Mouse (Mus musculus): ENCODE measurements at regions not wholly inside any gene's neighbourhood (a gene's known extent, or its start where the extent isn't known, plus 50 kb on each side); places are given as distances from the start of the nearest gene placed in this dataset.

DNA sequence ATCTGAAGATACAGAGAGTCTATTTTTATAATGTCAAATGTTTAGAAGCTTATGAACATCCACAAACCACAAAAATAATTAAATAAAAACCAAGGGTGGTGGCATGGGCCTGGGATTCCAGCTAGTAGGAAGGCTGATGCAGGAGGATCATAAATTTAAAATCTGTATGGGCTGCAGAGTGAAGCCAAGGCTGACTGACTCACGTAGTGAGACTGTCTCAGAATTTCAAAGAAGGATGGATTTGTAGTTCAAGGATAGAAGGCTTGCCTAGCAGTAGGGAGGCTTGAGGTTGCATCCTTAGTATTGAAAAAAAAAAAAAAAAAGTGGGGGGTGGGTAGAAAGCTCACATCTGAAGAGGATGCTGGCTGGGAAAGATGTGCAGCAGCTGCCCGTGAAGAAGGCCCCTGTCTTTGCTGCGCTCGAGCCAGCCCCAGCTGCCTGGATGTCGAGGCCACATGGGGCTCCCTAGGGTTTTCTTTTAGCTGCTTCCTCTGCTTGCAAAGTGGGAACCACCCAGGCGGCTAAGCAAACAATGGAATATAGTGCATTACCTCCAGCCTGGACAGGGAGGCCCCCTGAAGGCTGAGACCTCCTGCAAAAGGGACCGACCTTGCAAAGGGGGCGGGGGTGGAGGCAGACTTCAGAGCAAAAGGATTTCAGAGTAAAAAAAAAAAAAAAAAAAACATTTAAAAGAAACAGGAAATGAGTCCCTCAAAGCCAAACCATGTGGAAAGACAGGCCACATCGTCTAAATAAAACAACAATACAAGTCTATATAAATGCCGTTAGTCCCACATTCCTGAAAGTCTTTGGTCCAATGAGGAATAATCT is 101.3 kb downstream of the Tmco5 start:
- DNase-seq: peak; percentile 59

DNA sequence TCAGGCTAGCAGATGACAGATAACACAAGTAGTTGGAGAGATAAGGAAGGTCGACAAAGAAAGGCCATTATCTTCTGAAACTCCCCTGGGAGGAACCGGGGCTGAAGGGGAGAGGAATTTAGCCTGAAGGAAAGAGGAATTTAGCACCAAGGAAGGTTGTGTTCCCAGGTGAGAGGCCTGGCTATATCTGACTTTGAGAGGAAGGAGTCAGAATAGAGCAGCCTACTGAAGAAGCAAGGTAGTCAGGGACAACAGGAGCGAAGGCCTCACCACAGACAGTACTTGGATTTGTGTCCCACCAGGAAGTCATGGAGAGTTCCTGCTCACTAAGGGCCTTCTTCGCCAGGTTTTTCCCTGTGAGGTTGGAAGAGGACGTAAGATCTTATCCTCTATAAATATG is 102.2 kb downstream of the Tmco5 start:
- no peak for DNase-seq

DNA sequence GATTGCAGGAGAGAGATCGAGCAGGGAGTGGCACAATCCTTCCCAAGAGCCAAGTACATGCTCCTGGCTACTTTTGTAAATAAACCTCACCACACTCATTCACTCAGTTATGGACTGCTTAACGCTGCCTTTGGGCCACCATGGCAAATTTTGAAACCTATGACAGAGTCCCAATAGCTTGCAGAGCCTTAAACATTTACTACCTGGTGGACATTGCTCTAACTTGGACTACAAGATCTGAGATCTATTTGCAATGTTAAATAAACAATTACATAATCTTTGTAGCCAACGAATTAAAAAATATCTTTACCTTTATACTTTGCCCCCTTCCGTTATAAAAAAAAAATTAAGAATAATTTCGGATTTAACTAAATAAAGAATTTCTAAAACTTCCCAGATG is 104.9 kb downstream of the Tmco5 start:
- DNase-seq: no peak

GRCm38 (mm10) chr2:116983821-116984351 is 105.4 kb downstream of the Tmco5 start:
- DNase-seq: no peak

- no peak for DNase-seq
These were observed 106.1 kb downstream of the Tmco5 start for GRCm38 (mm10) chr2:116984597-116984996.

DNA sequence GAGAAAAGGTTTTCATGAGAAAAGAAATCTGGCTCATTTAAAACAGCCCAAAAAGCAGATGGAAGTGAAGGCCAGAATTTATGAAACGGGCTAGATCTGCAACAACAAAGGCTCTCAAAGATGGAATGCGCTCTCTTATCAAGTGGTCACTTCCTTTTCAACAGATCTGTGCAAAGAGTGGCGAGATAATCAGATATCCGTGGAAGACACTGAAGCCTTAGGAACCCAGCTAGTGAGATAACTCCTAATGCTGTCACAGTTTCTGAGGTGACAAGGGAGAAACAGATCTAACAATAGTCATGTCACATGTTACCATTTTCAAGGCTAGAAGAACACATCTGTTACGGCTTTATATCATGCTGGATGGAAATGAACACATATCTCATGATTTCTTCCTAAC is 107.1 kb downstream of the Tmco5 start:
- no peak for DNase-seq

- no peak for DNase-seq
These were observed 110.6 kb downstream of the Tmco5 start for GRCm38 (mm10) chr2:116988953-116989674.

DNA sequence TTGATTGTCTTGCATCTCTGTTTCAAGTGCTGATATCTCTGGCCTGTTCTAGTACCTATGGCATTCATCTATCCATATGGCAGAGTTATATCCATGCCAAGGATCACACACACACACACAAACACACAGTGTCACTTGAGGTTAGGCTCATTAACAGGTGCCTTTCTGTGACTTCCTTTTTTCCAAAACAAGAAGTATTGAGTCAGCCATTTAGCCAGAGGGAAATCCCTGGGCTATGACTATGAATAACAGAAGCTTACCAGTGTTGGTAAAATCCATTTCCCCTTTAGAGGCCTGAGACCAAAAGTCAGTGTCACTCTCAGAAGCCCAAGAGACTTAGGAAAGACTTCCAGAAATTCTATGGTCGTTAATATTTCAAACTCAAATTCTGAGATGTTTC is 111.6 kb downstream of the Tmco5 start:
- no peak for DNase-seq

- DNase-seq: no peak
These were observed 113.1 kb downstream of the Tmco5 start for GRCm38 (mm10) chr2:116991561-116992042.

GRCm38 (mm10) chr2:116993724-116994123 is 115.2 kb downstream of the Tmco5 start:
- DNase-seq: no peak

DNA sequence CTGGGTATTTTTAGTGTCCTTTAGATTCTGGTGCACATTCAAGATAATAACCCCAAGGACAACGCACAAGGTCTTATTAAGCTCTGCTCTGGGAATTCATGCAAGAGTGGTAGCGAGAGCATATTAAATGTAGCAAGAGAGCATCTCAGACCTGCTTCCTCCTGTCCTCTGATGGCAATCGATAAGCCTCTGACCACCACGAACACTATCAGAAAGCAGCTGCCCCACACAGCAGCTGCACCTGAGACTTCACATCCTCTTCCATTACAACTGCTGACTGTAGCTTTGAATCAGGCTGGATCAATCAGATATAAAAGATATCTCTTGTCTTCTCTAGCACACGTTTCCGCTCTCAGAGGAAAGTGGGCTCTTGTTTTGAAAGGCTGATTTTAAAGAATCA is 117.8 kb downstream of the Tmco5 start:
- DNase-seq: no peak

DNA sequence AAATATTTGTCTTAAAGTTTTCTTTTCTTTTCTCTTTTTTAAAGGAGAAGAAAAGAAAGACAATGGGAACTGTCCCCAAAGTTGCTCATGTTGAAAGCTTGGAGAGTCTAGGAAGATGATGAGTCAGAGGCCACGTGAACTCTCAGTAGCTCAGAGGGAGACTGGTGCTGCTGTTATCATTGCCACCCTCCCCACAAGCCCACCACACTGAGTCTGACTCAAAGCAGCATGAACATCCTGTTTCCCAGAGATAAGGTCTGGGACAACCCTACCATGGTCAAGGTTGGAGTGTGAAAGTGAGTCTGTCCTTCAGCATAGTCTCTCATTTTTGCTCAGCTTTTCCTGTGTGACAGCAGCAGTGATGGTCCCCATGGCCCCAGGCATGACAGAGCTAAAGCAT is 120.3 kb downstream of the Tmco5 start:
- DNase-seq: peak; percentile 21

- no peak for DNase-seq
These were observed 121.1 kb downstream of the Tmco5 start for GRCm38 (mm10) chr2:116999592-116999991.

GRCm38 (mm10) chr2:117003976-117004375 is 117.2 kb upstream of the Spred1 start:
- no peak for DNase-seq

DNA sequence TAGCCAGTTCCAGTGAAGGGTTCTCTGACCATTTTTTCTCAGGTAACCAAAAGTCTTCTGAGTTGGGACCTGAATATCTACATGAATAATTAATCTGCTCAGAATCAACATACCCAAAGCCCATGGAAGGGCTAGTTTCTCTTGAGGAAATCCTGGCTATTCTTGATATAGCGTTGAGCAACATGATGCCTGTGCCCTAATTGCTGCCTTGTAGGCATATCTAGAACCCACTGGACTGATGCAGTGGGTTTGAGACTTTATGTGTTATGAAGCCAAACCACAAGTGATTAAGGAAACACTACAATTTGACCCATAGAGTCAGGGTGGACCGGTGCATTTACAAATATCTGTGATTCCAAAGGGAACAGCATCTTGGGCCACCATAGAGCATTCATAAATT is 114.3 kb upstream of the Spred1 start:
- no peak for DNase-seq

DNA sequence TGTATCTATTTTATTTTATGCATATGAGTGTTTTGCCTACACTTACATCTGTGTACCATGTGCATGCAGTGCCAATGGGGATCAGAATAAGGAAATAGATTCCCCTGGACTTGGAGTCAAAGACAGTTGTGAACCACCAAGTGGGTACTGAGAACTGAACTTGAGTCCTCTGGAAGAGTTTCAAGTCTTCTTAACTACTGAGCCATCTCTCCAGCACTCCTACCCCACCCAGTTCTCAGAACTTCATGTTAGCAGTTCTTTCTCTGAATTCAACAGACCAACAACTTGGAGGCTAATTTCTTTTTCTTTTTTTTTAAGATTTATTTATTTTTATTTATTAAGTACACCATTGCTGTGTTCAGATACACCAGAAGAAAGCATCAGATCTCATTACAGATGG is 112.3 kb upstream of the Spred1 start:
- no peak for DNase-seq

DNA sequence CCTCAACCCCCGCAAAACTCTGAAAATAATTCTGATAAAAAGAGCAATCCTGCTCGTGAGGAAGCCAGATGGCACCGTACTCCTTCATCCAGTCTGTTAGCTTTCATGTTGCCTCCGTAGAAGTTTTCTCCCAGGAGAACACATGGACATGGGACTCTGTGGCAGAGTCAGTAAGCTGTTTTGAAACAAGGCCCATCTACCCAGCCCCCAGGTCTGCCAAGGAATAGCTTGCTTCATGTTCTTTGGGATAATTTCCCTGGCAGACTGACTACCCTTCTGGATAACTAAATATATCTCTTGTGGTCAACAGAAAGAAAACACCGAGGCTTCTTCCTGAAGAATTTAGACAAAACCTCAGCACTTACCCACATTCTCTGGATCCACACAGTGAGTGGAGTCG is 111.2 kb upstream of the Spred1 start:
- DNase-seq: peak; percentile 6

- no peak for DNase-seq
These were observed 110.2 kb upstream of the Spred1 start for GRCm38 (mm10) chr2:117010942-117011341.

DNA sequence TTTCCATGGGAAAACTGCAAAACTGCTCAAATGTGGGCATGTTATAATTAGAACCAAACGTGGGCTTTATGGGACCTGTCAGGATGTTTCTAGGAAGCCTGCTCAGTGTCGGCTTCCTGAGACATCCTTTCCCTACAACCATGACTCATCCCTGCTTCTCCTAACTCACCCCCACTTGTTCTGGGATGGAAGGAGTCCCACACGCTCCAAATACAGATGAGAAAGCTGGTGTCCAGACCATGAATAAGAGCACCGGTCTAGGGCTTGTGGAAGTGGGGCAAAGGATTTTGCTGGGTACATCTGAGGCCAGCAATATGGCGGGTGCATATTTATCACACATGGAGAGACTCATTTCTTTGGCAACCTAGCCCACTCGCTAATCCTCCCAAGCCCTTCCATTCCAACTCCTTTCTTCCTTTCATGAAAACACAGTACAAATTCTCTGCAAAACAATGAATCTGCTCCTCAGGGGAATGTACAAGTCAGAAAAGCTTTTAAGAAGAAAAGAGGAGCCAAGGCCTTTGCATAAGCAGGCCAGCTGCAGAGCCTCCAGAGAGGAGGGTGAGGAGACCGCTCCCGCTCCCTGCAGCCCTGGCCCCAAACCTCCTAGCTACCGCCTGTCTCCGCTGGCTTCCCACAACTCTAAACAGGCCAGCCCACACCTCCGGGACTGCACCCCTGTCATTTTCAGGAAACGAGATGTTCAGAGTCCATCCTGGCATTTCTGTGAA is 103.1 kb upstream of the Spred1 start:
- DNase-seq: peak; percentile 60

DNA sequence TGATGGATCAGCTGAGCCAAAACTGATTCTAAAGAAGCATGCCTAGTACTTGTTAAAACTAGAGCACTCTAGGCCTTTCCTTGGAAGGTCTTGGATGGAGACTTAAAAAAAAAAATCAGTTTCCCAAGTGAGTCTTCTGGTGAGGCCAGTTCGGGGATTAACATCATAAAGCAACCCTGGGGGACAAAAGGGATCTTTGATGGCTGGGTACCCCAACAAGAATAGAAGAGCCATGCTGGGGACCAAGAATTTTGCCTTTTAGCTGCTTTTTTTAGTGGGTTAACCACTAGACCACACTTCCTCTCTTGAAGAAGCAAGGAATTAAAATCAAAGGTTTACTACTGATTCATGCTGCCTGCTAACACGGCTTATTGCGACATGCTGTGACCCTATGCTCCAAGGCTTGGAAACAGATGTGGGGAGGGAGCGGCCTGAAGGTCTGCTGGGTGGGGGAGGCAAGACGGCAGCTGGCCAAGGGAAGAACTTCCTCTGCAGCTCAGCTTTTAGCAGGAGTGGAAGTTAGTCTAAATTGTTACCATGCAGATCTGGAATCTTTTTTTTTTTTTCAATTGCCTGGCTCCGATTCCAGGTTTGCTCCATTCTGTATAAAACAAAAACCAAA is 102.1 kb upstream of the Spred1 start:
- peak; percentile 91 for DNase-seq

GRCm38 (mm10) chr2:117019552-117019951 is 101.6 kb upstream of the Spred1 start:
- no peak for DNase-seq

- DNase-seq: no peak
These were observed 99.4 kb upstream of the Spred1 start for GRCm38 (mm10) chr2:117021787-117022186.
